Mouse (Mus musculus) cerebellum, postnatal 10 days (tissue): ENCODE measurements at regions not wholly inside any gene's neighbourhood (a gene's known extent, or its start where the extent isn't known, plus 50 kb on each side); places are given as distances from the start of the nearest gene placed in this dataset.

Source experiments
- DNase-seq, 2 experiments: peaks; one replicate each; pipeline ENCODE4 v3.0.0; 2021; ENCODE audit warnings: mixed read lengths in 2 of 2

GRCm38 (mm10) chr12:33715997-33716396 is 212.2 kb upstream of the Ferd3l start:
- DNase-seq: no peak

DNA sequence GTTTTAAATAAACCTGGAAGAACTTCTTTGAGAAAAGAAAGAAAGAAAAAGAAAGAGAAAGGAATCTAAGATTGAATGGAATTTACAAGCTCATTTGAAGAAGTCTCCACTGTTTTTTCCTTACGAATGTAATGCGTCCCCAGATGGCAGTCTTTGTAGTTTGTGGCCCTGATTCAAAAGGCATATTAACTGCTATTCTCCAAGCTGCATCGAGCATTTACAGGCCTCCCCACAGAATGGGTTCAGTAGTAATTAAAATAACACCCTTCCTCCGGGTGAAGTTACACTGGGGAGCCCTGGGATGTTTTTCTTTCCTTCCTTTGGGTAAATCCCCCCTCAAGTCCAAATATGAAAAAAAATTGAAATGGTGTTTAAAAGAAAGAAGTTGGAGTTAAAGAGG is 211.2 kb upstream of the Ferd3l start:
- peak in 1 of 2 experiments; percentile 5 for DNase-seq

DNA sequence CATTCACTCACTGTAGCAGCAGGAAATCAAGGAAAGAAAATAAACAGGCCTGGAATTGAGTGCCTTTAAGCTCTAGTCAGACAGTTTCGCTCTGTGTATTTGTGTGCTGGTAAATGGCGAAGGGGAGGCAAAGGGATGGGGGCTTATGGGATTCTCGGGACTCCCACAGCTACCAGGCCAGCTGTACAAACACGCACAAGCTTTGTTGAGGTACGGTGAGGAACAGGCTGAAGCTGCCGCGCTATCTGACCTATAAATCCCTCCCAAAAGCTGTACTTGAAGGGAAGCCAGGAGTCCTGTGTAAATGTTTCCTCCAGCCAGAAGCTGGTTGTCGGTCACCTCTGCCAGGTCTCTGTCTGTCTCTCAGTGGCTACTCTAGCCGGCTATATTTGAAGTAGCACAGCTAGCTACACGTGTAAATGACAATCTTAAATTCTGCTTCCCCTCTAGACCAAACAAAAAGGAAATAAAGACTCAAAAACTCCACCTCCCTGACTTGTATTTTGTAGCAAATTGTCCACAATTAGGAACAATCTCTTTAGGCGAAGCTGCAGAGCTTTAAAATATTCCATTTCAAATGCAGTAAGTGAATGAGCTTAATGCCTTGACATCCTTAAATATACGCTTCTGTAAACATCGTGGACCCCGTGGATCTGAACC is 210.5 kb upstream of the Ferd3l start:
- DNase-seq: peak; percentile 29 to 30

DNA sequence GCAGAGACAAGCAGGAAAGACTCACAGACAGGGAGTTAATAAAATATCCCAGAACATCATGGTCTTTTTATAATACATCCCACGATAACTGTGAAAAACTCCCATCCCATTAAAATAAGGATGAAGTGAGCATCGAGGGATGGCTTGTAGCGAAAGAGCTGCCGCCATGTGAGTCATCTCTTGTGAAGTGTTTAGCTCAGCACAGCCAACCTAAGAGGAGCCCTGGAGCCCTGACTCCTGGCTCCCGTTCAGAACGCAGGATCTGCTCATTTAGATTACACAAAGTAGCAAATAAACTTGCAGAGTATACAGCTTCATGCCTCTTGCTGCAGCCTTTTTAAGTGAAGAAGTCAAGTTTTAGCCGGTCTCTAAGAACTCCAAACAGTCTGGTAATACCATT is 209.2 kb upstream of the Ferd3l start:
- peak in 1 of 2 experiments; percentile 12 for DNase-seq

DNA sequence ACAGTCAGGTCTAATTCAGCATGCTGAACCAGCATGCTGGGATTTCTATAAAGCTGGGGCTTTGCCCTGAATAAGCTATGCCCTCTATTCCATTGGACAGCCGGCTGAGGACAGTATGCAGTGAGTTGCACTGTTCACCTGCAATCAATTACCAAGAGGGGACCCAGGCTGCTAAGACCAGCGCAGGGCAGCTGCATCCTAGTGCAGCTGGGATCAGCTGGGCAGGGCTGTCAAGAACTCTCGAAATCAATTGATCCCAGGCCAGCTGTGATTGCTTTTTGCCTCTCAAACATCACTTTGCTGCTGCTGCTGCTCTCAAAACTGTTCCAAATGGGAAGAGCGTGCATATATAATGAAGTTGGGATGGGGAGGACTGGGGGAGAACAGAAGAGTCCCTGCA is 196.3 kb upstream of the Ferd3l start:
- no peak for DNase-seq

- DNase-seq: no peak
Observed at GRCm38 (mm10) chr12:33775563-33776468, 152.4 kb upstream of the Ferd3l start.

DNA sequence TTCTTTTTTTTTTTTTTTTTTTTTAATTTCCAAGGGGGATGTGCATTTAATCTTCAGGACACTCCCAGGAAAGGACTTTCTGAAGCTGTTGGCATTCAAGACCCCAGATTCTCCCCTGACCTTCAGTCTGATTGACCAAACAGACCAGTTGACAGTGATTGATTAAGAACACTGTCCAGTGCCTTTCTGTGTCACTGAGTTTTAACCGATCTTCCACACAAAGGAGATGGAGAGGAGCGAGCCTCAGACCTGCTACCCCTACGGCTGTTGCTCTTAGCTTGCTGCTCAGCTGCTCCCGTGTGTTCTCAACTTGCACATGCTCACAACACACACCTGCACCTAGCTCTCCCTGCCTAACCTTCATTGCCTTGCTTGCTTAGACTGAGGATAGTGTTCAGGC is 149.7 kb upstream of the Ferd3l start:
- DNase-seq: no peak

DNA sequence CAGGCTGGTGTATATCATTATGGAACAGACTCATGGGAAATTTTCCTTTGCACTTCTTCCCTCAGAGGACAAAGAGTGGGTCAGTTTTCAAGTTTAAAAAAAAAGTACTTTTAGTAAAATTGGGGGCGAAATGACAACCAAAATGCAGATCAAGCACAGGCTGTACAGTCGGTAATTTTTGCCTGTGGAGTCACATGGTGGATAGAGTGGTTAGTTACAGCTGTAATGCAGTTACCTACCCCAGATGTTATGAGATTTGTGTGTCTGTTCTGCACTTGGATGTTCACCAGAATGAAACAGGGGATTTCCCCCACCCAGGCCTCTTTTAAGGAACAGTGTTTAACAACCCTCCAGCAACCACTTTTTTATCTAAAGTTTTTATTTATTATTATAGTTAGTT is 148.3 kb upstream of the Ferd3l start:
- DNase-seq: no peak

DNA sequence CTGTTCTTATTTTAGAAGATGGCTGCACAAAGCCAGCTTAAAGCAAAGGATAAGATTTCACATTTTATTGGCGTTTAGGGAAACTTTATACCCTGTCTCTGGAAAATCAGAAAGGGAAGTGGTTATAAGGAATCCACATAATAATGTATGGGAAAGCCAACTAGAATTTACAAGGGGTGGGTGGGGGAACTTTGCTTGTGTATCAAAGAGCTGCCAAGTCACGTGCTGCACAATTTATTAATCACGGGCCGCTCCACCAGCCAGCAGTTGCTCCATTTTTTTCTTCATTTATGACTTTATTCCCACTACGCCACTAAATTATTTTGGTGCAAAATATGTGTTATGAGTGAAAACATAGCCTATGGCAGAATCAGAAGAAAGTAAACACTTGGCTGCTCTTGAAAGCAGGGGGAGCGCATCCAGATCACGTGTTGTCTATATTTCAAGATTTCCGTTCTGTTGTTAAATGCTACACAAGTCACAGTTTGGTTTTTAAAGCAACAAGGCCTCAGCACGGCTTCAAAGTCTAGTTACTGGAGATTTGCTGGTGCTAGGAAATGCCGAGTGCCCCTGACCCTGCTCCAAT is 123.9 kb upstream of the Ferd3l start:
- DNase-seq: no peak

DNA sequence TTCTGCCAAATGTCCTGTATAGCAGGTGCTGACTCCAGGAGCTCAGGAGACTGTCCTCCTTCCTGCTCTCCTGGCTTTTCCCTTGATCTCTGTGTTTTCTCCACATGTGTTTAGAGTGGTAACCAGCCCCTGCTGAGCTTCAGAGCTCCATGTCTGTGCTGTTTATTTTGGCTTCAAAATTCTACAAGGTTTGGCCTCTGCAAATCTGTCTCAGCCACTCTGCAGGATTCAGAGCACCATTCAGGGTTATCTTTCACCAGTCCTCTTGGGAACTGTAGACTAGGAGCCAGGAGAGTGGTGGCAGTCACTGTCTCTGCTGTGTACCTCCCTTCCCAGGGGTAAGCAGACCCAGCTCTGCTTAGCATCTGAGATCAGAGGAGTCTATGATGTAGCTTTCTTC is 102.7 kb upstream of the Ferd3l start:
- DNase-seq: no peak

DNA sequence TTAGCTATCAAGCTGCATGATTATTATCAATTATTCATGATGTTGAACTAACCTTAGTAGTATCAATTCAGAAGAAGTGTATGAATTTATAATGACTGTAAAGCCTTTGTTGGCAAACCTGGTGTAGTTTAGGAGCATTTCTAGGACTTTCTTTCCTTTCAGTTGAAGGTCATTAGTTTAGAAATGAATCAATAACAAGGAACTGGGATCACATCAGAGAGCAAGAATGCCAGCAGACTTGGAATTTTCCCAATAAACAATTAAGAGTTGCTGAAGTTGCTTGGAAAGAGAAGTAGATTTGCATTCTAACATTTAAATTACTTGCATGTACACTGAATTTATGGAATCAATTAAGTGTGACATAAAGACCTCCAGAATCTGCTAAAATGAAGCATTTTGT is 79.1 kb upstream of the Ferd3l start:
- no peak for DNase-seq

DNA sequence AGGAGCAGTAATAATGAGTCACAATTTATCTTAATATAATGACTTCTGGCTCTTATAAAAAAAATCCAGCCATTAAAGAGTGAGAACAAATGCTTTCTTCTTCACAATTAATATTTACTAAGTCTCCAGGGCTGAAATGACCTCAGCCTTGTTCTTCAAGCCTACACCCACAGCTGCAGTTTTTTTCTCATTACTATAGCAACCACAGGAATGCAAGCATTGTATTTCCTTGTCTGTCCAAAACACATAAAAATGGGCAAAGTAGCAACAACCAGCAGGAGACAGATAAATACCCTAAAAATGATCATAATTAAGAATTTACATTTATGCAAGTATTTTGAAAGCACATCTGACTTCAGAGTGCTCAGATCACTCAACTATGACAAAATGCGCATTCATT is 76.5 kb upstream of the Ferd3l start:
- no peak for DNase-seq
